Mouse (Mus musculus): ENCODE data around the gene Cacfd1.

DNA sequence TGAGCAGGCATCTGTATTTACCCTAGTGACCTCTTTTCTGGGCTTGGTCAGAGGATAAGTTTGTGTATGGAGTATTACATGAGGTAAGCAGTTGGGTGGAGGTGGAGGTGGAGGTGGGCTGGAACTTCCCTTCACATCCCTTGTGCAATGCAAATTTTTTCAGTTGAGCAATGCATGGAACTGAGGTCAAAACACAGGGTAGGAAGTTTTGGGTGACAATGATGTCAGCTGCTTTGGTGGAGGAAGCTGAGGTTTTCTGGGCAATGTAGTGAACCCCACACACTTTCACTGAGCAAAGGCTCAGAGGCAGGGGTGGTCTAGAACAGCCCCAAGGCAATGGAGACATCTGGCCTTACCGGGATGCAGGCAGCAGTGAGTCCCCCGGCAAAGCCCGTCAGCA lies 15.8 kb downstream of the Cacfd1 start:
- TF ChIP-seq CTCF (IDR thresholded peaks at IDR 0.05): no peak
- no peak for TF ChIP-seq EP300 (IDR thresholded peaks at IDR 0.05)

Data from lung, postnatal 0 days (tissue).